Mouse (Mus musculus) spleen, adult 12 weeks (tissue): ENCODE results near the gene Slfn4.
"Not testable (repeated sequence)": the region's sequence is repeated elsewhere in the genome, so short reads cannot be mapped to it uniquely, and the experiment has no call there.

ENCODE experiments used
- DNase-seq: peaks from one replicate; pipeline ENCODE4 v3.0.0; 2022; ENCODE audit warnings: low spot score

The Slfn4 gene

GRCm38 (mm10) chr11:83174948-83175539 lies at the start of gene Slfn4:
TSS of gene Slfn4 (plus strand) at chr11:83175186.
- no peak for DNase-seq

DNA sequence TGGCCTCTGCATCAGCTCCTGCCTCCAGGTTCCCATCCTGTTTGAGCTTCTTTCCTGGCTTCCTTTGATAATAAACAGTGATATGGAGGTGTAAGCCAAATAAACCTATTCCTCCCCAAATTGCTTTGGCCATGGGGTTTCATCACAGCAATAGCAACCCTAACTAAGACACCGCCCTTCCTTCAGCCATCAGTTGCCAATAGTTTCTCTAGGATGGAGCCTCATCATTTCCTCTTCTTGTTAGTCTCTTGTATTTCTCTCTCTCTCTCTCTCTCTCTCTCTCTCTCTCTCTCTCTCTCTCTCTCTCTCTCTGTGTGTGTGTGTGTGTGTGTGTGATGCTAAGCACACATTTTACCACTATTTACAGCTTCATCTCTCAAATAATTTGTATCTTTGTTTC lies 49.4 kb upstream of the Slfn4 start:
- DNase-seq = not testable (repeated sequence)

DNA sequence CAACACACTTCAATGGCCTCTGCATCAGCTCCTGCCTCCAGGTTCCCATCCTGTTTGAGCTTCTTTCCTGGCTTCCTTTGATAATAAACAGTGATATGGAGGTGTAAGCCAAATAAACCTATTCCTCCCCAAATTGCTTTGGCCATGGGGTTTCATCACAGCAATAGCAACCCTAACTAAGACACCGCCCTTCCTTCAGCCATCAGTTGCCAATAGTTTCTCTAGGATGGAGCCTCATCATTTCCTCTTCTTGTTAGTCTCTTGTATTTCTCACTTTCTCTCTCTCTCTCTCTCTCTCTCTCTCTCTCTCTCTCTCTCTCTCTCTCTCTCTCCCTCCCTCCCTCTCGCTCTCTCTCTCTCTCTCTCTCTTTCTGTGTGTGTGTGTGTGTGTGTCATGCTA lies 37.7 kb upstream of the Slfn4 start:
- not testable (repeated sequence) for DNase-seq

- not testable (repeated sequence) for DNase-seq
Measured at GRCm38 (mm10) chr11:83148939-83149338, 26.0 kb upstream of the Slfn4 start.

DNA sequence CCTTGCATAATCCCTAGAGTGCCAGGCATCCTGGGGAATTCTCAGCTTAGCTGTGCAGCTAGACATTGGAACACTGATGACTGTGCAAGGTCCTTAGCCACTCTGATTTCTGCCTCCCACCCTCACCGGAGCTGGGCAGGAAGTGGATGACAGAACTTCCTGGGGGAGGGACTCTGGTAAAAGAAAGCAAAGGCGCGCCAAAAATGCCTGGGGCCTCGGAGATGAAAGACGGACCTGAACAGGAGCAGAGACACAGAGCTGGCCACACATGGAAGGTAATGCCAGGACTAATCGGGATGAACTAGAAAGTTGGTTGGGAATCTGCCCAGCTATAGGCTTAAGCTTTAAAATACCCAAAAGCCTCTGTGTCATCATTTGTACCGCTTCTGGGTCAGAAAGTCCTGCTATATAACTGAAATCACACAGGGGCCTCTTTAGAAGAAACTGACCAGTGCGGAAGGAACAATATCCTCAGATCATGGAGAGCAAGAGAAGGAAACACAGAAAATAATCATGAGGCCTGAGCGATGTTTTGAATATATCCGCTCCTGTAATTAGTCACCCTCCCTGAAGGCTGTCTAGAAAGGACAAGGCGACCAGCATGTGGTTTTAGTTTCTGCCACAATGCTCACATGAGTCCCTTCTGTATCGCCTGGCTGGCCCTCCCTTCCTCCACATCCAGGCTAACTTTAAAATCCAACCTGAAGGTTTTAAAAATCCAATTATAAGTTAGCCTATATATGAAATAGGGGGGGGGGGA lies 16.3 kb downstream of the Slfn4 start, which contains the start of gene Slfn3:
Gene Slfn3 (plus strand): TSS at position 197 of the 760 bp plus-strand sequence.
- peak; percentile 34 for DNase-seq

DNA sequence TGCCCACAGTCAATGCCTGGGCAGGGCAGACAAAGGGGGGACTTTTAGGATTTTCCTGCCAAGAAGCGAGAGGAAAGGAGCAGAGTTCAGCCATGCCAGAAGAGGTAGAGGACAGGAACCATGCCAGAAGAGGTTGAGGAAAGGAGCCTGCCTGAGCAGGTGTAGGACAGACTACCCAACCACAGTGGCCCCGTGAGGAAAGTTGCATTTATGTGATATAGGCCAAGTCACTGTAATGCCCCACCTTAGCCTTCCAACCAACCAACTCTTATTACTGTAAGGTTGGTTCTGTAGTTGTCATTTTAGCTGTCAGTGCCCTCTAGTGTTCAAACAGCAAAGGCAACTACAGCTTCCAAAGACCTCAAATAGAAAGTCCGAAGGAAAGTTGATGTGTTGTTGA lies 17.0 kb downstream of the Slfn4 start:
- peak; percentile 36 for DNase-seq

GRCm38 (mm10) chr11:83205002-83205401 lies 30.0 kb downstream of the Slfn4 start:
- DNase-seq = no peak

DNA sequence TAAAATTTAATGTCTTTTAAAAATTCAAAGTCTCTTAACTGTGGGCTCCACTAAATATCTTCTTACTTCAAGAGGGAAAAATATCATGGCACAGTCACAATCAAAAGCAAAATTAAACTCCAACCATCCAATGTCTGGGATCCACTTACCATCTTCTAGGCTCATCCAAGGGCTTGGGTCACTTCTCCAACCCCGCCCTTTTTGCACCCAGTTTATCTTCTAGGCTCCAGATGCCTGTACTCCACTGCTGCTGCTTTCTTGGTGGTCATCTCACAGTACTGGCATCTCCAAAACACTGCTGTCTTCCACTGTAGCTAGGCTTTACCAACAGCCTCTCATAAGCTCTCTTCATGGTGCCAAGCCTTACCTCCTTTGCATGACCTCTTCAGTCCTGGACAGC lies 41.1 kb downstream of the Slfn4 start:
- DNase-seq = no peak

DNA sequence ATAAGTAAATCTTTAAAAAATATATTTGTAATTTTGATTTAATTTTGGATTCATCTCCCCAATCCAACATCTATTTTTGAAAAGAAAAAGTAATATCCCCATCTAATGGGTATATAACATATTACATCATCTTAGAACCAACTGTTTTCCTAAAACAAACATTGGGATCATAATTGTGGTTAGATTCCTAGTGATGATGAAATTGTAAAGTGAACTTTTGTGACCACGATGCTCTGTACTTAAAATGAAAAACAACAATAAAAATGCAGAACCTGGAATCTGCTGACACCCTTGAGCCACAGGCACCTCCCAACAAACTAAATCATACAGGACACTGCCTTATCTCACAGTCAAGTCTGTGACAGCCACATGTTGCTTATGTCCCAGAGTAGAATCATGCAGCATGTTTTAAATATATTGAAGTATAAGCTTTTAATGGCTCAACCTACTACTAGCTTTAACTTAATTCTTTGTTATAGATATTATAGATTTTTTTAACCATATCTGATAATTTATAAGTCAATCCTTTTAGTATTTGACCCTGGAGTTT lies 46.4 kb downstream of the Slfn4 start:
- no peak for DNase-seq

GRCm38 (mm10) chr11:83223367-83223766 lies 48.4 kb downstream of the Slfn4 start:
- DNase-seq = peak; percentile 65

GRCm38 (mm10) chr11:83223793-83224192 lies 48.8 kb downstream of the Slfn4 start:
- DNase-seq = not testable (repeated sequence)

GRCm38 (mm10) chr11:83224217-83224616 lies 49.2 kb downstream of the Slfn4 start:
- DNase-seq = peak; percentile 61

GRCm38 (mm10) chr11:83224750-83225149 lies 49.8 kb downstream of the Slfn4 start:
- no peak for DNase-seq

DNA sequence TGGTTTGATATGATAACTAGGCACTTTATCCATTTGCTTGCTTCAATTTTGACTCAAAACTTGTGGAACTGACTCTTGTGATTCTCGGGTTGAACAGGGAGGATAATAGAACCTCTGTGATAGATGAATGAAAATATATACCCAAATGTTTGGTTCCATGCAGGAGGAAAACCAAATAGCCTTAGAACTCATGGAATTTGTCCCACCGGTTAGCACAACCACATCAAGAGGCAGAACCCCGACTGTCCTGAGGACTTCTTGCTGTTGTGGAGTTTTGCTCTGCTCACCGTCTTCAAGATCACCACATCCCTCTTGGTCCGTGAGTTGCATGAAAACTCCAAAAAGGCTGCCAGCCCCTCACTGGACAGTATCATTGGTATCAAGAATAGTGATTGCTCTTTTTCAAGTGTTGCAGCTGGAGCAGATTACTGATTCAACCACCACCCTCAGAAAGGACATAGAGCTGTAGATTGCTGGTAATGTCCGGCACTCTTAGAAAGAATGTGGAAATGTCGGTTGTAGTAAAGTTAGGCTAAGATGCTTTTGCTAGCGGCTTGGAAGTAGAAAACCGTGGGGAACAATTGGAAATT lies 50.5 kb downstream of the Slfn4 start:
- no peak for DNase-seq

GRCm38 (mm10) chr11:83227926-83228723 lies 53.1 kb downstream of the Slfn4 start:
- no peak for DNase-seq

DNA sequence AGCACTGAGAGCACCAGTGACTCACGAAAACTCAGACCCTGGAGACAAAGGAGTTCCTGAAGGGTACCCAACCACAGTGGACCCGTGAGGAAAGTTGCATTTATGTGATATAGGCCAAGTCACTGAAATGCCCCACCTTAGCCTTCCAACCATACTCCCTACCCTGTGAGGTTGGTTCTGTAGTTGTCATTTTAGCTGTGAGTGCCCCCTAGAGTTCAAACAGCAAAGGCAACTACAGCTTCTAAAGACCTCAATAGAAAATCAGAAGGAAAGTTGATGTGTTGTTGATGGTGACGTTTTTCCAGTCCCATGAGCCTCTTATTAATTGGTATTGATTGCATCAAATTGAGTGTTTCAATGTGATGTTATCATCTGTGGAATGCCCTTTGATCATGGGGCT lies 56.0 kb downstream of the Slfn4 start:
- DNase-seq = no peak

GRCm38 (mm10) chr11:83233621-83234020 lies 58.6 kb downstream of the Slfn4 start:
- peak; percentile 54 for DNase-seq

DNA sequence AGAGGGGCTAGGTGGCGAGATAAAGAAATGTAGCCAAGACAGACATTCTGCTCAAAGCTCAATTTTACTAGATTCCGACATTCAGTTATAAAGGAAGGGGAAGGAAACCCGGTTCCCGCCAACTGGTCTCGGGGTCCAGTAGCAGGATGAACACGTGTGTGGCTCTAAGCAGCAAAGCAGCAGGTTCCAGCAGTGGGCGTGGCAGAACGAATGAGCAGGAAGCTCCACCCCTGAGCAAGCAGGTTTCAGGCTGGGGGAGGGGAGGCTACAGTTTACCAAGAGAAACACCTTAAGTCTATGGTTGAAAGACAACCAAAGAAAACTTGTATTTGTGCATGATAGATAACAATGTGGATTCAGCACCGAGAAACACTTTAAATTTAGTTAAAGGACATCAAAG lies 62.4 kb downstream of the Slfn4 start:
- DNase-seq = not testable (repeated sequence)

DNA sequence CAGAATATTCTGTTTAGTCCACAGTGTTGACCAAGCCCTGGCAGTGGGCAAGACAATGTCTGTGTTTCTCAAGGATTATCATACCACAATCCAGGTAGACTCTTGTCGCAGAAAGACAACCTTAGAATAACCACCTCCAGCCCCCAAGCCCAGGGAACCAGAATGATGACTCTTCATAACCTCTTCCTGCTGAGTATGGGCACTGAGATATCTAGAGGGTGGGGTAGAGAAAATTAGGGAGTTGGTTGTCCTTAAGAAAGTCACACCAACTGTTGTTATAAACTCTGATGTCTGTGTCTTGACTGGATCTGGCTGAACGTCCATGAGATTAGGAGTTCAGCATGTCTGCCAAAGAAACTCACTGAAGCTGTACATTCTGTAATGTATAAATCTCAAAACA lies 63.4 kb downstream of the Slfn4 start:
- DNase-seq = no peak

- DNase-seq = no peak
Measured at GRCm38 (mm10) chr11:83239811-83240210, 64.8 kb downstream of the Slfn4 start.
